Mouse (Mus musculus) 3134 (cell line): ENCODE data around the gene Slc4a8.
"Not testable (repeated sequence)": the region's sequence is repeated elsewhere in the genome, so short reads cannot be mapped to it uniquely, and the experiment has no call there.

Source experiments
- DNase-seq: peaks from one replicate; pipeline ENCODE4 v3.0.0-alpha.2; 2011; ENCODE audit warnings: low spot score; ENCODE audit not compliant: insufficient read length; ENCODE audit errors: extremely low read depth

Slc4a8 gene

DNA sequence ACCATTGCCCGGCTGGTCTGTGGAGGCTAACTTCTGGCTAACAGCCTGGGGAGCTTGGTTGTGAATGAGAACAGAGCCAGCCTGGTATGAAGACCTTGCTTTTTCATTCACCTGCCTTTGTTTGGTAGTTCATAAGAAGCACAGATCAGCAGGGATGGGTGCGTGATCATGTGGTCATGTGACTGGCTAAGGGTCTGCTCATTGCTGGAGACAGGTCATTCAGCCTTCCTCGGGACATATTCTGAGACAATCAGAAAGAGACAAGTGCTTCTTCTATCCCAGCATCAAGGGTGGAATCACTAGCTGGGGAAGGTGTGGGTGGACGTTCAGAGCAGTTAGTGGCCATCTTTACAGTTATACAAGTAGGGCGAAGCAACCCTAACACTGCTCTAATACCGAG, 22.1 kb upstream of the Slc4a8 start:
- no peak for DNase-seq

DNA sequence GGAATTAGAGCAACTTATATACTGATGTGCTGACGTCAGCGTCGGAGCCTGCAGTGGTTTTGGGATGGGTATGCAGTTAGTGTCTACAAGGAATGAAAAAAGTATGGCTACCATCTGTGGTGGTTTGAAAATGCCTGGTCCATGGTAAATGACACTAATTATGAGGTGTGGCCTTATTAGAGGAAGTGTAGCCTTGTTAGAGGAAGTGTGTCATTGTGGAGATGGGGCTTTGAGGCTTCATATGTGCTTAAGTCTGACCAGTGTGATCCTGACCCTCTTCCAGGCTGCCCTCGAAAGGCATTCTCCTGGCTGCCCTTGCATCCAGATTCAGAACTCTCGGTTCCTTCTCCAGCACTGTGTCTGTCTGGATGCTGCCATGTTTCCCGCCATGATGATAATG, 18.3 kb upstream of the Slc4a8 start:
- no peak for DNase-seq

DNA sequence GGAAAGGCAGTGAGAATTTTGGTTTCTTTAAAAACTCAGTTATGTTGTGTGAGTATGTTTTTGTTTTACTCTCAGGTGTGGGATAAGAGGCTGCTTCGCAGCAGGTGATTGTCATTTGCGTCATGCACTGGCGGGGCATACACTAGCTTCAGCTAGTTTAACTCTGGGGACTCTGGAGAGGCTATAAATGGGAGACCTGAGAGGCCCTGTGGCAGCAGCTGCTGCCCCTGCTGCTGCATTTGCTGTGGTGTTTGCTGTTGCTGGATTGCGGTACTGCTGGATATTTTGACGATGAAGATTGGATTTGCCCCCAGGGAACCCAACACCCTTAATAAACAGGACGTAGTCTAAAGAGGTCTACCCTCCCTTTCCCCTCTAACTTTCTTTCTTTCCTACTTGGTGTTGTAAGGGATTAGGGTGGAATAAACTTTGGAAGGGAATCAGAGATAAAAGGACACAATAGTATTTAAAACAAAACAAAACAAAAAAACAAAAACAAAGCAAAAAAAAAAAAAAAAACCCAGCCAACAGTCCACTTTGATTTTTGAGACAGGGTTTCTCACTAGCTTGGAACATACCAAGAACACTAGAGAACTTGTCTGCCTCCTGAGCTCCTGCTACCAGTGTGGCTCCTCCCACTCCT, 14.9 kb upstream of the Slc4a8 start:
- DNase-seq: no peak

DNA sequence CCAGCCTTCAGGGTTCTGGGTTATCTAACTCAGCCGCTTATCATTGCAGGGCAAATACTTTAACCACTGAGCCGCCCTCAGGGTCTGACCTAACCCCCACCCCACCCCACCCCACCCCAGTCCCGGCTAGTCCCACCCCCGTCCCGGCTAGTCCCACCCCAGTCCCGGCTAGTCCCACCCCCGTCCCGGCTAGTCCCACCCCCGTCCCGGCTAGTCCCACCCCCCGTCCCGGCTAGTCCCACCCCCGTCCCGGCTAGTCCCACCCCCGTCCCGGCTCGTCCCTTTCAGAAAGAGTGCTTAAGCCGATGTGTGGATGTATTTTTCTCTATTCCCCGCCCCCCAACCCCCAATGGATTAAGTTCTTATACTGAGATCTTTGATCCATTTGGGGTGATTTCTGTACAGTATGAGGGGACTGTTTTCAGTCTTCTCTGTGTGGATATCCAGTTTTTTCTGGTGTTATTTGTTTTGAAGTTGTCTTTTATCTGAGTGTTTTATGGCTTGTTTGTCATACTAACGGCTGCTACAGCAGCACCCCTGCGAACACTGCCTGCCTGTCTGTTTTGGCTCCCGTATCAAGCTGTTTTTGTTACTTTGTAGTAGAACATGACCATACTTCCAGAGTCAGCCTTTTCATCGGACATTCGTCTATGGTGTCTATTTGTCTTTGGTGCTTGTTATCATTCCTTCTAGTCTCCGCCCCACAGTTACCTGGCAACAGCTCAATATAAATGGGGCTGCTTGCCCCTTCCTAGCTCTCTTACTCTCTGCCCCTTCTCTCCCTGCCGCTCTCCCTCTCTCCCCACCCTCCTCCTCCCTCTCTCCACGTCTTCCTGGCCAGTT, 14.2 kb upstream of the Slc4a8 start:
- no peak for DNase-seq

DNA sequence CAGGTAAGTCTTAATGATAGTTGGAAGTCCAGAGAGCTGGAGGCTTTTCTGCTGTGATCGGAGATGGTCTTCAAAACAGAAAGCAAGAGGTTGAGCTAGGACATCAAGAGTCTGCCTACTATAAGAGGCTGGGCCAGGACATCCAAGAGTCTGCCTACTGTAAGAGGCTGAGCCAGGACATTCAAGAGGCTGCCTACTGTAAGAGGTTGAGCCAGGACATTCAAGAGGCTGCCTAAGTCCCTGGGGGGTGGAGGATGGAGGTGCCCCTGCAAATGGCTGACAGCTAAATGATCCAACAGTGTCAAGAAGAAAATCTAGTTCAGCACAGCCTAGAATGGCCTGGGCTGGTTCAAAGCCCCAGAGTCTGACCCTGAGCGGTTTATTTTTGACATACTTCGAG, 13.0 kb upstream of the Slc4a8 start:
- no peak for DNase-seq

DNA sequence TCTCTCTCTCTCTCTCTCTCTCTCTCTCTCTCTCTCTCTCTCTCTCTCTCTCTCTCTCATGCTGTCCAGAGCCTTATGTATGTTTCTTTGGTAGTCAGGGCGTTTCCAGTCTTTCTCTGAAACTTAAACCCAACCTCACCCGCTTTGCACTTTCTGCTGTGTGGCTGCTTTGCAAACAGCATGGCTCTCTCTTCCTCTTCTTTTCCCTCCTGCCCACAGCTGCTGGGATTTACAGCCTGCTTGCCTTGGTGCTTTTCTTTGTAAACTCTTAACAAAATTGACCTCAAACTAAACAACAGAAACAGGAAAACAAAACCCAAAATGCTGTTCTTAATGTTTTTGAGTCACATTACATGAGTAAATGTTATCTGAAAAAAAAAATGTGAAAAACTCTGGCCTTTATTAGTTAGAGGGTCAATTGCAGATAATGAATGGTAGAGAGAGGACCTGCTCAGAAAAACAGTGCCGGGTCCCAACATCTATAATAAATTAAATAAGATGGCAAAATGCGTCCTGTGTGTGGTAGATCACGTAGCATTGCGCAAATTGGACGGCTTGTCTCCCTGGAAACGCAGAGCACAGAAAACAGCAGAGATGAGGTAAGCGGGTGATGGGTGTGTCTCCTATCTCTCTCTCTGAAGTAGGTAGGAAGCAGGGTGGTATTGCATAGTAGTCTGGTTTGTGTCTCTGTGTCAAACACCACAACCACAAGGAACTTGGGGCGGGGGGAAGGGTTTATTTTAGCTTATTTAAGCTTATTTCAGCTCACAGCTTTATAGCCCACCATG, 11.6 kb upstream of the Slc4a8 start:
- DNase-seq: no peak

DNA sequence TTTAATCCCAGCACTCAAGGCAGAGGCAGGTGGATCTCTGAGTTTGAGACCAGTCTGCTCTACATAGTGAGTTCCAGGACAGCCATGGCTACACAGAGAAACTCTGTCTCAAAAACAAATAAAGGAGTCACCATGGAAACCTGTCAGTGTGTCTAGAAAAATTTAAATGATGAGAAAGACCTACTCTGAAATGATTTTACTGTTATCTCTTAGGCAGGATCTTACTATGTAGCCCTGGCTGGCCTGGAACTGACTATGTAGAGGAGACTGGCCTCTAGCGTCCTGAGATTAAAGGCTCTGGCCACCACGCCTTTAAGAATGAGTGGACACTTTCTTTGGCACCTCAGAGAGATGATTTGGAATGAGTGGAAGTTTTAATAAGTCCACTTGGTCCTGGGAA, 9.1 kb upstream of the Slc4a8 start:
- no peak for DNase-seq

DNA sequence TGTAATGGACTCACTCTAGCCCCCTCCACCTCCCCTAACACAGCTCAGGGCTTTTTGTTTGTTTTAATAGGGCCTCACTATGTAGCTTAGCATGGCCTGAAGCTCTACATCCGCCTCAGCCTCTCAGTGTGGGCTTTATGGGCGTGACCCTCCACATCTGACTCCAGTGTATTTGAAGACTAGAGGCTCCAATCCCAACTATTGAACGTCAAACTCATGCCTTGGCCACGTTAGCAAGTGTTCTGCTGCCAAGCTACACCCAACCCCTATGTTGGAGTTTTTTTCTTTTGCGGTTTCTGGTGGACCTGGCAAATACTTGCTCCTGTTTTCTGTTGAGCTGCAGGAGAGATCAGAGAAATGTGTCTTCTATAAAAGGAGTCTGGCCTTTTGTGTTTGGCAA, 8.5 kb upstream of the Slc4a8 start:
- DNase-seq: no peak

DNA sequence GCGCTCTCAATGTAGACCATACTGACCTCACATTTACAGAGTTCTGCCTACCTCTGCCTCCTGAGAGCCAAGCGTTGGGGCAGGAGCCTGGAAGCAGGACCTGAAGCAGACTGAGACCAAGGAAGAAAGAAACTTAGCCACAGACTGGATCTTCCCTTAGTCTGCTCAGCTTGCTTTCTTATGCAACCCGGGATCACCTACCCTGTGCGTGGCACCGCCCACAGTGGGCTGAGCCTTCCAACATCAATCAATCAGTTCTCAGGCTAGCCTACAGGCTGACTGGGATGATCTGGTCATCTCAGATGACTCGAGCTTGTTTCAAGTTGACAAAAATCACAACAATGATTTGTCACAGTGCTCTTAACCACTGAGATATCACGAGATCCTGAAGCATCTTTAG, 7.5 kb upstream of the Slc4a8 start:
- peak; percentile 45 for DNase-seq

DNA sequence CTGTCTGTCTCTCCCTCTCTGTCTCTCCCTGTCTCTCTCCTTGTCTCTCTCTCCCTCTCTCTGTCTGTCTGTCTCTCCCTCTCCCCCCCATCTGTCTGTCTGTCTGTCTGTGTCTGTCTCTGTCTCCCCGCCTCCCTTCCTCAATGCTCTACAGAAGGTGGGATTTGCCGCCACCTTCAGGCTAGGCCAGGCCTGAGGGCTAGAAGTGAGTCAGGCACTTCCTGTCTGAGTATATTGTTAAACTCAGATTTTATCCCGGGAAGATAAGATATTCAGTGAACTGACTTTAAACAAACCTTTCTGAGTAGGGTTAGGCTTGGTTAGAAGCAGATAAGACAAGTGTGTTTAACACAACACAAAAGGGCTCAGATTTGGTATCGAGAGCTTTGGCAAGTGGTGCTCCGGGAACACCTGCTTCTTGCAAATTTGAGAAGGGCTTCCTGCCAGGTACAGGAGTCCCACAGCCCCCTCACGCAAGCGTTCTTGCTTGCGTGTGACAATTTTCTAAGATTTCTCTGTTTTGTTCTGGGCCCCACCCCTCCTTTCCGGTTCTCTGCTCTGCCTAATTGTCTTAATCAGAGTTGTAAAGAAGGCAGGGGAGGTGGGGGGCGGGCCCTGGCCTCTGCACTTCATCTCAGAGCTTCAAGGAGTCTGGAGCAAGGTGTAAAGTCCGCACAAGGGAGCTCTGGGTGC, 6.6 kb upstream of the Slc4a8 start:
- peak; percentile 32 for DNase-seq

DNA sequence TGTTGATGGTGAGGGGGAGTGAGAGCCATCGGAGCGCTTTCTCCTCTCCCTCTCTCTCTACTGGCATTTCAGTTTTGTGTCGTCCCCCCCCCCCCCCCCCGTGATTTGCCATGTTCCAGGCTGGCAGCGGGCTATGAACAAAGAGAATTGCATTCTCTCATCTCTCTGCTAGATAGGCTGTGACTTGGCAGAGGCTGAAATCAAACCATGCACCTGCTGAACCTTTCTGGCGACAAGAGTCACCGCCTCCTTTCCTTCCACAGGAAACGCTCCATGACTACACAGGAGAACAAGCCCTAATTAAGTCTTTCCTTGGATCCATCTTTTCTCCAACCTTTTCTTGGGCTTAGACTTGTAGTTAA, 6.1 kb upstream of the Slc4a8 start:
- DNase-seq: no peak

DNA sequence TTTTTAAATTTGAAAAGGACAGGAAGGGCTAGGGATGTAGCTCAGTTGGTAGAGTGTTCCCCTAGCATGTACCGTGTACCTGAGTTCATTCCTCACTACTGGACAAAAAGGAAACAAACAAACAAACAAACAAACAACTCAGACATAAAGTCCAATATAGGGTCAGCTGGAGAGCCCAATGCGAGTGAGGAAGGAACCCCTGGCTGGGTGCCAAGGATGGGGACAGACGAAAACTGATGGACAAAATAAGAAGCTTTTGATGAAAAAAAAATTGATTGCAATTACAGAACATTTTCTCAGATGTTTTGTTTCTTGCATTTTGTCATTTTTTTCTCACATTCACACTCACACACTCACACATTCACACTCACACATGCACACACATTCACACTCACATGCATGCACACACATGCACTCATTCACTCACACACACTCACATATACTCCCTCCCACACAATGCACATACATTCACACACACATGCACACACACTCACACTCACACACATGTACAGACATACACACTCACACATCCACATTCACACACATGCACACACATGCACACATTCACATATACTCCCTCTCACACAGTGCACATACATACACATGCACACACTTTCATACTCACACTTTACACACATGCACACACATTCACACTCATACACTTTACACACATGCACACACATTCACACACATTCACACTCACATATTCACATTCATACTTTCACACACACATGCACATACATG, 5.5 kb upstream of the Slc4a8 start:
- no peak for DNase-seq

DNA sequence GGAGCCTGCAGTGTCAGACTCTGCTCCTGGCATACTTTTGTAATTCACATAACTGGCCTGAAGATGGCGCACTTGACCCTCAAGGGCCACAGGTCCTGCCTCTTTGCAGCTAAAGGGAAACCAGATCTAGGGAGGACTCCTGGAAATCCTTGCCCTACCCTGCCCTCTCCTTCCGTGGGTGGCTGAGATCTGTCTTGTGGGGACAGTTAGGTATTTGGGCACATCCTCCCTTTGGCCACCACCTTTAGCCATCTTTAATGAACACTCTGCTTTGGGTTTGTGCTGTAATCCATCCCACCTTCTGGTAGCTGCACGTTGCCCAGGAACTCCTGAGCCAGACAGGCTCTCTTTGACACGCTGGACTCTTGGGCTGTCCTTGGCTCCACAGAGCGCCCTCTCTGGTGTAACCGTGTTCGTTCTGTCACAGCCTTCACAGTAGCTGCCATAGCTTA, 4.0 kb upstream of the Slc4a8 start:
- DNase-seq: peak; percentile 77

DNA sequence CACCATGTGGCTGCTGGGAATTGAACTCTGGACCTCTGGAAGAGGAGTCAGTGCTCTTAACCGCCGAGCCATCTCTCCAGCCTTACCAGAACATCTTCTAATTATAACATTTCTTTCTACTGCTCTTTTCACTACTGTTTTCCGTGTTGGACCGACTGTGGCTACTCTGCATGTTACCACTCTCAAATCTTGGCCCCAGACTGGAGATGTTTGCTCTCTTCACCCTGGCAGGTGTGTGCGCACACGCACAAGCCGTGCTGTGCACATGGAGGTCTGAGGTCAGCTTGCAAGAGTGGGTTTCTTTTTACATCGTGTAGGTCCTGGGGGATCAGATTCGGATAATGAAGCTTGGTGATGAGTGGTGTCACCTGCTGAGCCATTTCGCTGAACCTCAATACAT, 2.3 kb upstream of the Slc4a8 start:
- DNase-seq: no peak

DNA sequence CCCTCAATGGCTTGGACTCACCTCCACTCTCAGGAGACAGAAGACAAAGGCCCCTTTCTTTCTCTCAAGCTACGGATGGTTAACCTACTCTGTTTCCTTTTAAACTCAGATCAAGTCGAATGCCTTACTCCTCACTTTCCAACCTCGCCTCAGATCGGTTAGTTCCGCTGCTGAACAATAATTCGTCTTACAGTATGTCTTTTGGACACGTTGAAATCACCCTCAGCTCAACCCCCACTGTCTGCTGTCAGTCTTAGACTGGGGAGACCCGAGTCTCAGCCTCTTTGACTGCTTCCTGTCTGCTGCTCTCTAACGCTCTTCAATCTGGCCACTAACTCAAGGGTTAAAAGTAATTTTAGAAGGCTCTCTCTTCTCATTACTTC, 520 bp upstream of the Slc4a8 start:
- DNase-seq: no peak

DNA sequence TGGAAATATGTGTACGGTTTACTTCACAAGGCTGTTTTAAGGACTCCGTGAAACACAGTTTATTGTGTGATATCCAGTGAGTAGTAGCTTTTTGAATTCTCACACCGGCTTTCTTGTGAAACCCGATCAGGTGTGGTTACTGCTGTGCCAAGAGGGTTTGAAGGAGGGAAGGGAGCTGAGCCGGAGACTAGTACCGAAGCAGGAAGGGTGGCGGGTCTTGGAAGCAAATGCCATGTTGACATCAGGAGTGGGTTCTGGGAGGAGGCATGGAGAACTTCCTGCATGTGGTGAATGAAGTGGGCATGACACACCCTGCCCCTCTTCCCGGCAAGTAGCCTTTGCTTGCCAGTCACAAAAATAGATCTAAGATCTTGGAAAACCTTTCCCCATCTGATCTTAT, 1.1 kb downstream of the Slc4a8 start:
- no peak for DNase-seq

DNA sequence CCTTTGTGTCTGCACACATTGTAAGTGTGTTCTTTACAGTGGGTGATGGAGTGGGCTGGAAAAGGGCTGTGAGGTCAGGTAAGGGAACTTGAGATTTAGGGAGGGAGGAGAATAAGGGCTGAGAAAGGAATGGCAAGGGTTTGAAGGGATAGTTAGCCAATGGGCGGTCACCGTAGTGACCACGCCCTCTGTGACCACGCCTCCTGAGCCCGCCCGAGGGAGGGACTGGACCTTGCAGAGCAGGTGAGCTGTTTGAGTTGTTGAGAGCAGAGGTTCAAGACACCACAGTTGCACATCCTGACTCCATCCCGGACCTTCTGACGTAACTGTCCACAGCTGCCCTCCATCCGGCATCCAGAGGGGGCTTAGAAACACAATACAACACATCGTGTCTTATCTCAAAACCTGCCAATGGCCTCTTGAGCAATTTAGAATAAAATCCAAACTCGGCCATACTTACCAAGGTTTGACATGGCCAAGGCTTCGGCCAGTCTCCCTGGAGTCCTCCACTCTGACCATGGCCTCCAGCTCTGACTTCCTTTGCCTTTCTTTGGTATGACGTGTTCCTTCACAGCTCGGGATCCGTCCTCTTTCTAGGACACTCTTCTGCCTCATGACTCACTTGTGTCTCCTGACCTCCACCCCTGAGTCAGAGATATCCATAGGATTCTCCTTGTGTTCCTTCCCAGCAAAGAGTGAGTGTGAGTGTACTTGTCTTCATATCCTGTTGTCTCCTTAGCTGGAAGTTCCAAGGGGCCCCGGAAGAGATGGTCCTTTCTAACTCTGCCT, 2.8 kb downstream of the Slc4a8 start:
- DNase-seq: peak; percentile 38

DNA sequence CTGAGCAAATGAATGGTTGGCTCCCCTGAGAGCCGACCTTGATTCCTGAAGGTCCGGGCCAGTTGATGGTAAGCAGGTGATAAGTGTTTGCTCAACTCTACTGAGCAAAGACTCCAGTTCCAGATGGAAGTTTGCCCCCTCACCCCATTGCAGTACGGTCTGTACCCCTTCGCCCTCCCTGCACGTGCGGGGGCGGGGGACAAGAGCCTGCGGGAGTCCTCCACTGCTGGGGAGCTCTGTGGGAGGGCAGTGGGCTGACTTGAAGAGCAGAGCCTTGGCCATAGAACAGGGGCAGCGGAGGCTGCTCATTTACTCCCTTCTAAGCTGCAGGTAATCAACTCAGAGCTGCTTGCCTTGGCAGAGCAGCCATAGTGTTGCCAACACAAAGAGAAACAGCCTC, 5.3 kb downstream of the Slc4a8 start:
- no peak for DNase-seq

DNA sequence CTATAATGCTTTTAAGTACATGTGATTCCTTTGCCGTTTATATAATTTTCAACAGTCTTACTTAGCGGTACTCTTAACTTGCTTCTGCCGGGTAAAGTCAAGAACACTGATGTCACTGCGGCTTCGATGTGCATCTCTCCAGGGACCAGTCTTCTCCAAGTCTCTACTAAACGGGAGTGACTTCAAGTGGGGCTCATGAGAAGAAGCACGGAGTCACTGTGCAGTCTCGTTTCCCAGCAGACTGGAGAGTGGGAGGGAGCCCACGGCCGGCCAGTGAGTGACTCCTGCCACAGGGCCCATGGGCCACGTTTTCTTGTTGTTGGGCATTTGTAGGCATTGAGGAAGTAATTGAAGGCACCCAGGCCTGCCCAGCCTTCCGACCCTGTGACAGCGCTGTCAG, 6.3 kb downstream of the Slc4a8 start:
- DNase-seq: no peak

DNA sequence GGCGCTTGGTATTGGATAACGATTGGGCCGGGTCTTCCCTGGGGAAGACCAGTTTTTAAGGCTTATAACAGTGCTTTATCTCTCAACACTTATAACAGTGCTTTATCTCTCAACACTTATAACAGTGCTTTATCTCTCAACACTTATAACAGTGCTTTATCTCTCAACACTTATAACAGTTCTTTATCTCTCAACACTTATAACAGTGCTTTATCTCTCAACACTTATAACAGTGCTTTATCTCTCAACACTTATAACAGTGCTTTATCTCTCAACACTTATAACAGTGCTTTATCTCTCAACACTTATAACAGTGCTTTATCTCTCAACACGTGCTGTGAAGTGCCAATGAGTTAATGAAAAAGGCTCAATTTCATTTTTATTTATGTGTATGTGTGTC, 7.5 kb downstream of the Slc4a8 start:
- not testable (repeated sequence) for DNase-seq
